Mouse (Mus musculus): ENCODE data around the gene Pgbd5. TPM values are rescaled to one million over a fixed set of nuclear protein-coding genes. Genes with fewer than 3 reads are reported as not detected.

Pgbd5 gene
- polyA plus RNA-seq, 1 experiment from 2014 or later = 8.0 TPM

DNA sequence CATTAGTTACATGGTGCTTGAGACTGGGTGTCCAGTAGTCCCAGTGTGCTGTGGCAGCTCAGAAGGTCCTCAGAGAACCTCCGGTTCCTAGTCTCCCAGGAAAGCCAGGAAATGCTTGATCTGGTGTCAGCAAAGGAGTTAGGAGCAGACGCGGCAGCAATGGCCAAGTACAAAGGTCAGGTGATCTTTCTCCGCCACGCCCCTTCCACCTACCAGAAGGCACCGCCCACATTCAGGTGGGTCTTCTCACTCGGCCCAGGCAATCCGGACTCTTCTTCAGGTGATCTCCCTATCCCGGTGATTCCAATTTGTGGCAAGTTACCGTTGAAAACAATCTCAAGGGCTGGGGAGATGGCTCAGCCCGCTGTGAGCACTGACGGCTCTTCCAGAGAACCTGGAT, 20.2 kb upstream of the Pgbd5 start:
- TF ChIP-seq CTCF (IDR thresholded peaks at IDR 0.05) = no peak
- no peak for ATAC-seq
- peaks cover 3% of the 10 kb centered on the region for H3K27me3 ChIP-seq
- in situ Hi-C loops (cut with MboI; ENCODE audit: low pct_unique_long_range_greater_than_20kb) = no loop called here
- CTCF ChIA-PET = no interaction called here
- POLR2A ChIA-PET = no interaction called here
- DNase-seq (ENCODE audit: low read depth, low spot score) = no peak

DNA sequence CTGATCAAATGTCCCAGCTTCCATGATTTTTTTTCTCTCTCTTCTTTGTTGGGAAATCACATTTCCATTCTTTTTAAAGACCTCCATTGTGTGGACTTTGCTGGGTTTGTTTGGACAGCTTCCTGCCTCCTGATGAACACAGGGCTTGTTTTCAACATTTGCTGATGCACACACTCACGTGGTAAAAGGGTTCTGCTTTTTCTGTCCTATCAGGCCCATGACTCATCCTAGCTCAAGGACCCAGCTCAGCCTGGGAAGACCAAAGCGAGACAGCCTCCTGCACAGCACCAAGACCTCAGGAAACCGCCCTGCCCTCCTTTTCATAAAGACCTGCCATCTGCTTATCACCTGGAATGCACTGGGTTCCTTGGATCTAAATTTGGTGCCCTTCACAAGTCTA, 15.9 kb upstream of the Pgbd5 start:
- TF ChIP-seq CTCF (IDR thresholded peaks at IDR 0.05) = no peak
- ChIA-PET POLR2A (no interaction called here), CTCF (interaction anchor here (0.6 kb wide), 1 partner anchor 17 kb away, joined by 3 read pairs; no protein-coding TSS in a partner anchor)
- ATAC-seq (no peak), DNase-seq (ENCODE audit: low read depth, low spot score) (no peak)
- in situ Hi-C loops (cut with MboI; ENCODE audit: low pct_unique_long_range_greater_than_20kb) = no loop called here
- peaks cover 8% of the 10 kb centered on the region for H3K27me3 ChIP-seq

DNA sequence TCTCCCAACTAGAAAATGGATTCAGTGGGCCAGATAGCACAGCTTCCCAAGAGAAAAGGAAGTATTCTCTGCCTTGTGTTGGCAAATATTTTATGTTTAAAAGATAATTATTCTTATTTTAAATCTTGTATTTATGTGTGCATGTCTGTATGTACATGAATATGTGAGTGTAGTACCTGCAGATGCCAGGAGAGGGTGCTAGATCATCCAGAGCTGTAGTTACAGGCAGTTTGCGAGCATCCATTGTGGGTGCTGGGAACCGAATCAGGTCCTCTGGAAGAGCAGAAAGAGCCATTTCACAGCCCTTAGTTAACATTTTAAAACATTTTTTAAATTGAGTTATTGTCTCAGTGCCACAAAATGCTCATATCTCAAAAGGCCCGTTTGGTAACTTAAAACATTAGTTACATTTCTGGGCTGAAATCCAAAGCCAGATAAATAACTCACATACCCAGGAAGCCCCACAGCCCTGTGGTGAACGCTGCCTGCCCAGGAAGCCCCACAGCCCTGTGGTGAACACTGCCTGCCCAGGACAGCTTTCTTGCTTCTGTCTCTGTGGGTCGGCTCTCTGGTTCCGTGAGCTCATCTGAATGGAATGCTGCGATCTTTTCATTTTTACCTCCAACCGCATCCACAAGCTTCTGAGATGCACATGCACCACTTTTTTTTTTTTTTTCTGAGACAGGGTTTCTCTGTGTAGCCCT, 10.9 kb upstream of the Pgbd5 start:
- in situ Hi-C loops (cut with MboI; ENCODE audit: low pct_unique_long_range_greater_than_20kb) = no loop called here
- DNase-seq (ENCODE audit: low read depth, low spot score) = no peak
- ChIA-PET CTCF (interaction anchor here (1.3 kb wide), 1 partner anchor 14 kb away, joined by 3 read pairs; no protein-coding TSS in a partner anchor), POLR2A (interaction anchor here (0.6 to 1.0 kb wide), 2 partner anchors 35 to 1275 kb away, joined by 4 to 6 read pairs; no protein-coding TSS in a partner anchor)
- peaks cover 4% of the 10 kb centered on the region for H3K27me3 ChIP-seq
- no peak for ATAC-seq
- peak; percentile 69 for TF ChIP-seq CTCF (IDR thresholded peaks at IDR 0.05)

DNA sequence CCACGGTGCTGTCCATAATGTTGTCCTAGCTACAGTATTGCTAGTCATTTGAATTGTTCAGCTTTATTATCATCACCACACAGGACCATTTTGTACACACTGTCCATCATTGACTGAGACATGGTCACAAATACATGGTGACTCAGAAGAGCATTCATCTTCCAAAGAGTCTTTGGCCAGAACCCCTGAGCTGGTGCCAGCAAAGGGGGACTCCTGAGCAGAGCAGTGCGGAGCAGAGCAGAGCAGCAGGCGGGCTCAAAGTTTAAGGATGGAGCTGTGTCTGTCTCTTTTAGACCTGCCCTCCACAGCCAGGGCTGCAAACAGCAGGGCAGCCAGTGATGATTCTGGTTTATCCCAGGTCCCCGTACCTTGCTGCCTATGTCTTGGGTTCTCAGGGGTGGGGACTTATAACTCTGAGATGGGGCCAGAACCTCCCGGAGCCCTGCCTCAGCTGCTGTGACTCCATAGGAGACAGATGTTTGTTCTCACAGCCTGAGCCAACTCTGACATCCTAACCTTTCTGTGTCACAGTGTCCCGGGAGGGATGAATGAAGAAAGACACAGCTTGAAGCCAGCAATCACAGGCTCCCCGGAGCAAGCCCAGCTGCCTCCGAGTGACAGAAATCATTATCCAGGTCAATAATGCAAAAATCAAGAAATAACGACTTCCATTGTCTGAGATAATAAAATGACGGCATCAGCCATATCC, 9.7 kb upstream of the Pgbd5 start:
- ATAC-seq (no peak), DNase-seq (ENCODE audit: low read depth, low spot score) (no peak)
- POLR2A ChIA-PET = no interaction called here
- TF ChIP-seq CTCF (IDR thresholded peaks at IDR 0.05) = no peak
- peaks cover 9% of the 10 kb centered on the region for H3K27me3 ChIP-seq
- in situ Hi-C loops (cut with MboI; ENCODE audit: low pct_unique_long_range_greater_than_20kb) = no loop called here
- CTCF ChIA-PET = interaction anchor here (1.3 kb wide), 1 partner anchor 15 kb away, joined by 3 read pairs; no protein-coding TSS in a partner anchor

DNA sequence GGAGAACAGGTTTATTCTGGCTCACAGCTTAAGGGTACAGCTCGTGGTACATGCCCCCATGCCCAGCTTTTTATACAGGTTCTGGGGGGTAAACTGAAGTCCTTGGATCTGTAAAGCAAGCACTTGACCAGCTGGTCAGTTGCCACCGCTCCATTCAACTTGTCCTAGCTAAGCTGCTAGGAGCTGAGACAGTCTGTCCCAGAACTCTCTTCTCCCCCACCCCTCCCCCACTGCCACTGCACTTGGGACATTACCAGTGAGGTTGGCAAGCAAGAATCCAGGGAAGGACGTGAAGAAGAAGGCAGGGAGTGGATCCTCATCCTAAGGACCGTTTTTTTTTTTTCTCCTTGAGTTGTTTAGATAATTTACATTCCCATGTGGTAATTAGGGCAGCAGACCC, 2.7 kb downstream of the Pgbd5 start:
- DNase-seq (ENCODE audit: low read depth, low spot score) (no peak), ATAC-seq (no peak)
- POLR2A ChIA-PET = no interaction called here
- CTCF ChIA-PET = no interaction called here
- H3K27me3 ChIP-seq = peaks cover 14% of the 10 kb centered on the region
- in situ Hi-C loops (cut with MboI; ENCODE audit: low pct_unique_long_range_greater_than_20kb) = no loop called here
- TF ChIP-seq CTCF (IDR thresholded peaks at IDR 0.05) = no peak

DNA sequence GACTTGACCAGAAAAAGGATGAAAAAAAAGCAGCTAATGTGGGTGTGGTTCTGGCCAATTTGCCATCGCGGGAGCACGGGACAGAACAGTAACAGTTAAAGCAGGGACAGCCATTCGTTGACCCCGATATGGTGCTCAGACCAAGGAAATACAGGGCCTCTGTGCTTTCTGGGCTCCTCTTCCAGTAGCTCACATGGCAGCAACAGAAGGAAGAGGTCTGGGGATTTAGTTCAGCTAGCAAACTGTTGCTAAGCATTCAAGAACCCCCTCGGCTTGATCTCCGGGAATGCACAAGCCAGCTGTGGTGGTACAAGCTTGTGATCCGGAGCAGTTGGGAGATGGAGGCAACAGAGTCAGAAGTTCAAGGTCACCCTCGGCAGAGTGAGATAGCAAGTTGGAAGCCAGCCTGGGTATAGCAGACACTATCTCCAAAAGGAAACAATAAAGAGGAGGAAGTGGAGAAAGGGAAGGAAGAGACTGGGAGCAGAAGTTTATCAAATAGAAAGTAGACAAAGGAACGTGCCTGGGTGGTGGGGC, 3.7 kb downstream of the Pgbd5 start:
- POLR2A ChIA-PET = interaction anchor here (0.8 kb wide), 1 partner anchor 211 kb away, joined by 4 read pairs; no protein-coding TSS in a partner anchor
- CTCF ChIA-PET = no interaction called here
- DNase-seq (ENCODE audit: low read depth, low spot score) (no peak), ATAC-seq (no peak)
- in situ Hi-C loops (cut with MboI; ENCODE audit: low pct_unique_long_range_greater_than_20kb) = no loop called here
- H3K27me3 ChIP-seq = peaks cover 9% of the 10 kb centered on the region
- TF ChIP-seq CTCF (IDR thresholded peaks at IDR 0.05) = no peak

DNA sequence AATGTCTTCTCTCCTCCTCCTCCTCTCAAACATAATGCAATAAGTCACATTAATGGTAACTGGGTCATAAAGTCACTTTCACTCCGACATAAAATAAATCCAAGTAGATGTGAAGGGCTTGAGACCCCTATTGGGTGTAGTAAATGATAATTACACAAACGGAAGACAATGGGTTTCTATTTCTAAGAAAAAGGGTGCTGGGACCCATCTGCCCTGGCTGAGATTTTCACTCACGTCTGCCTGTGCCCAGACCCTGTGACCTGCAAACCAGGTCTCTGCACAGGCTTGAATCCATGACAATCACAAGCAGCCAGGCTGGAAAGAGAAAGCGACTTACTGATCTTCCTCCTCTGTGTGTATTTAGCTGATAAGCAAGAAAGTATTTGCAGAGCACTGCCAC, 4.3 kb downstream of the Pgbd5 start:
- ChIA-PET CTCF (no interaction called here), POLR2A (no interaction called here)
- peaks cover 8% of the 10 kb centered on the region for H3K27me3 ChIP-seq
- ATAC-seq (no peak), DNase-seq (ENCODE audit: low read depth, low spot score) (no peak)
- no peak for TF ChIP-seq CTCF (IDR thresholded peaks at IDR 0.05)
- in situ Hi-C loops (cut with MboI; ENCODE audit: low pct_unique_long_range_greater_than_20kb) = no loop called here

DNA sequence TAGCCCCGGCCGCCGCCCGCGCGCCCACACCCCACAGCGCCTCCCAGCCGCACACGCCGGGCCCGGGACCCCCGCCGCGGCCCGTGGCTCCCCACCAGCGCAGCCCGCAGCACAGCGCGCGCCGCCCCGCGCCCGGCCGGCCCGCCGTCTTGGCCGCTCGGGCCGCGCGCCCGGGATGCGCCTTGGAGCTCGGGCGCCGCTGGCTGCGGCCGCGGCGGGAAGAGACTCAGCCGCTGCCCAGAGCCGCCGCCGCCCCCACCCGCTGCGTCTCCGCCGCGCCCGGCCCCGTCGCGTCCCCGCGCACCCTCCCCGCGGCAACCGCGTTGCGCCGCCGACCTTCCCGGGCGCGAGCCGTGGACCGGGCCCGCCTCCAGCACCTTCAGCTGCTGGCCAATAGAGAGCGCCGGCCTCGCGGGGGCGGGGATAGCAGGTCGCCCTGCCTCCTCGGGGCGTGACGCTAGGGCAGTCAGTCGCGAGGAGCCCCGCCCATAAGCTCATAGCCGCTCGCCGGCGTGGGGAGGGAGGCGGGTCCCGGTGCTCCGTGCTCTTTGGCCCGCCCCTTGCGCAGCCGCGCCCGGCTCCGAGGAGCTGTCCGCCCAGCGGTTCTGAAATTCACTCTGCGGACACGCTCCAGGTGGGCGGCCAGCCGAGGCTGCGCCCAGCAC, 5.2 kb downstream of the Pgbd5 start:
- DNase-seq (ENCODE audit: low read depth, low spot score) = peak; percentile 67
- POLR2A ChIA-PET = no interaction called here
- CTCF ChIA-PET = no interaction called here
- in situ Hi-C loops (cut with MboI; ENCODE audit: low pct_unique_long_range_greater_than_20kb) = no loop called here
- peak; percentile 96 for ATAC-seq
- TF ChIP-seq CTCF (IDR thresholded peaks at IDR 0.05) = no peak
- H3K27me3 ChIP-seq = peaks cover 8% of the 10 kb centered on the region

DNA sequence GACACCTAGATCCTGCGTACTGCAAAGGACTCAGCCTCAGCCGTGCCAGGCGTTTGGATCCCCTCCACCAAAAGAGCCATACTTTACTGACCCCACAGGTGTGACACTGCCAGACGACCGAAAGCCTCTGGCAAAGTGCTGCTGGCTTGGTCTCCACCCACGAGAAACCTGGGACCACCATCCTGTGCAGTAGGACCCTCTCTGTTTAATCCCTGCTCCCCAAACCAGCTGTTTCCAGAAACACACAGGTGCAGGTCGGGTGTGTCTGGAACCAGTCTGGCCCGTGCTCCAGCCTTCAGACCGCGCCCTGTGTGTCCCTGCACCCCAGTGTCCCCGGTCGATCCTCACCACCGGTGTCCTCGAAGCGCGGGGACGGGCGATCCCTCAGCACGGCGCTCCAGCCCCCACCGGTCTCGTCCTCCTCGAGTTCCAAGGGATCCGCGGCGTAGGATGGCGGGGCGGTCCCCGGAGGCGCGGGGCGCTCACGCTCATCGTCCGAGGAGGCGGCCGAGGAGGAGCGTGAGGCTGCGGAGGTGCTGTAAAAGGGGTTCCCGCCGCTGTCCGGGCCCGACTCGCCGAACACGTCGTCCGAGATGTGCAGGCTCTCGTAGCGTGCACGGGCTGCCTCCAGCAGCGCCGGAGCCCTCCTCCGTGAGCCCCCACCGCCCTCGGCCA, 5.9 kb downstream of the Pgbd5 start:
- DNase-seq (ENCODE audit: low read depth, low spot score) = no peak
- no peak for TF ChIP-seq CTCF (IDR thresholded peaks at IDR 0.05)
- in situ Hi-C loops (cut with MboI; ENCODE audit: low pct_unique_long_range_greater_than_20kb) = no loop called here
- ChIA-PET POLR2A (interaction anchor here (0.6 to 0.8 kb wide), 2 partner anchors 57 to 58 kb away, joined by 3 read pairs; no protein-coding TSS in a partner anchor), CTCF (no interaction called here)
- no peak for ATAC-seq
- peaks cover 8% of the 10 kb centered on the region for H3K27me3 ChIP-seq

DNA sequence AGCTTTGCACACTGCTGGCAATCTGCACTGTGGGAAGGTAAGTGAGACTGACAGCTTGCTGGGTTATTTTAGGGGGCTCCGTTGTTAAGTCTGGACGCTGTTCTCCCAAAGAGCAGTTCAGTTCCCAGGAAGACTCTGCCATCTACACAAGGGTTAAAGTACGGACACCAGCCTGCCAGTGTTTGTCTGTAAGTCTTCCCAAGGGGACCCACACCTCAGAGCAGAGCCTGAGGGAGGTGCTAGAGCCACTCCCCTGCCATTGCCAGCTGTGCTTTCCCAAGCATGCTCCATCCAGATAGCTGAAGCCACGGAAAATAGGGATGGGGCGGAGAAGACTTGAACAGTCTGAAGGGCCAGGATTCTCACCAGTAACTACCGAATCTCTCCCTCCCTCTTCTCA, 8.6 kb downstream of the Pgbd5 start:
- TF ChIP-seq CTCF (IDR thresholded peaks at IDR 0.05) = no peak
- peaks cover 2% of the 10 kb centered on the region for H3K27me3 ChIP-seq
- POLR2A ChIA-PET = interaction anchor here (0.5 kb wide), 1 partner anchor 14 kb away, joined by 3 read pairs; no protein-coding TSS in a partner anchor
- no peak for DNase-seq (ENCODE audit: low read depth, low spot score)
- ATAC-seq = no peak
- CTCF ChIA-PET = no interaction called here
- in situ Hi-C loops (cut with MboI; ENCODE audit: low pct_unique_long_range_greater_than_20kb) = no loop called here

All from Patski (cell line).